Mouse (Mus musculus): ENCODE results near the gene Ralgds.
"Not testable (repeated sequence)": the region's sequence is repeated elsewhere in the genome, so short reads cannot be mapped to it uniquely, and the experiment has no call there.

The Ralgds gene

GRCm38 (mm10) chr2:28512798-28513401, at the start of gene Ralgds:
Gene Ralgds (plus strand): TSS chr2:28513125.
- CTCF ChIA-PET: interaction anchor here (0.5 to 2.9 kb wide), 7 partner anchors 33 to 1452 kb away, joined by 3 to 14 read pairs (median 5); partner anchors contain the start of gene Gfi1b

GRCm38 (mm10) chr2:28463919-28464318, 49.0 kb upstream of the Ralgds start:
- CTCF ChIA-PET: interaction anchor here (0.6 to 0.7 kb wide), 2 partner anchors 176 to 436 kb away, joined by 3 to 4 read pairs; no protein-coding TSS in a partner anchor

- CTCF ChIA-PET: no interaction called here
These were observed 48.0 kb upstream of the Ralgds start for GRCm38 (mm10) chr2:28464919-28465318.

- CTCF ChIA-PET: no interaction called here
These were observed 46.9 kb upstream of the Ralgds start, which contains the start of gene 1700007K13Rik for GRCm38 (mm10) chr2:28465836-28466518. Gene 1700007K13Rik (minus strand): TSS chr2:28466332.

GRCm38 (mm10) chr2:28467860-28468485, 45.0 kb upstream of the Ralgds start, which contains the start of gene Mrps2:
Gene Mrps2 (plus strand): TSS chr2:28468066.
- CTCF ChIA-PET: interaction anchor here (0.6 to 0.7 kb wide), 3 partner anchors 8 to 37 kb away, joined by 3 to 4 read pairs (median 3); no protein-coding TSS in a partner anchor

GRCm38 (mm10) chr2:28468486-28469225, 44.3 kb upstream of the Ralgds start:
- CTCF ChIA-PET: interaction anchor here (0.6 kb wide), 1 partner anchor 30 kb away, joined by 3 read pairs; no protein-coding TSS in a partner anchor

GRCm38 (mm10) chr2:28469461-28469860, 43.5 kb upstream of the Ralgds start:
- CTCF ChIA-PET: no interaction called here

GRCm38 (mm10) chr2:28470591-28470990, 42.3 kb upstream of the Ralgds start:
- CTCF ChIA-PET: no interaction called here

- CTCF ChIA-PET: not testable (repeated sequence)
These were observed 40.9 kb upstream of the Ralgds start for GRCm38 (mm10) chr2:28472011-28472410.

GRCm38 (mm10) chr2:28477993-28478392, 34.9 kb upstream of the Ralgds start:
- CTCF ChIA-PET: interaction anchor here (0.7 kb wide), 1 partner anchor 83 kb away, joined by 15 read pairs; no protein-coding TSS in a partner anchor

- CTCF ChIA-PET: no interaction called here
These were observed 33.4 kb upstream of the Ralgds start for GRCm38 (mm10) chr2:28479208-28480204.

GRCm38 (mm10) chr2:28483861-28484260, 29.1 kb upstream of the Ralgds start:
- CTCF ChIA-PET: no interaction called here

GRCm38 (mm10) chr2:28494521-28494920, 18.4 kb upstream of the Ralgds start:
- CTCF ChIA-PET: interaction anchor here (0.6 kb wide), 1 partner anchor 9 kb away, joined by 3 read pairs; no protein-coding TSS in a partner anchor

GRCm38 (mm10) chr2:28495207-28495756, 17.6 kb upstream of the Ralgds start:
- CTCF ChIA-PET: no interaction called here

GRCm38 (mm10) chr2:28495801-28496595, 16.9 kb upstream of the Ralgds start:
- CTCF ChIA-PET: no interaction called here

GRCm38 (mm10) chr2:28496671-28497070, 16.3 kb upstream of the Ralgds start, which contains the start of gene Gbgt1:
Gene Gbgt1 (plus strand): TSS chr2:28496891.
- CTCF ChIA-PET: no interaction called here

GRCm38 (mm10) chr2:28497561-28497960, 15.4 kb upstream of the Ralgds start:
- CTCF ChIA-PET: no interaction called here

GRCm38 (mm10) chr2:28498431-28498830, 14.5 kb upstream of the Ralgds start:
- CTCF ChIA-PET: no interaction called here

GRCm38 (mm10) chr2:28502987-28503386, 9.9 kb upstream of the Ralgds start:
- CTCF ChIA-PET: interaction anchor here (0.5 kb wide), 1 partner anchor 9 kb away, joined by 3 read pairs; no protein-coding TSS in a partner anchor

Measured in spleen, embryonic (tissue).